Mouse (Mus musculus) T-helper 2 cell (primary cell): ENCODE data around the gene Apol9b.

Source experiments
- in situ Hi-C: fragments of 300-600 bp; cut with MboI, MseI; formaldehyde crosslinking; loops from one replicate; pipeline ENCODE4 v1.15.1; 2025; ENCODE audit warnings: high pct_unique_total_duplicates

Apol9b gene

GRCm38 (mm10) chr15:77746326-77746725 is 17.5 kb downstream of the Apol9b start:
- in situ Hi-C loops = no loop called here

GRCm38 (mm10) chr15:77748414-77748813 is 19.6 kb downstream of the Apol9b start:
- in situ Hi-C loops = no loop called here

GRCm38 (mm10) chr15:77749717-77750116 is 20.9 kb downstream of the Apol9b start:
- in situ Hi-C loops = no loop called here

GRCm38 (mm10) chr15:77750461-77750860 is 21.6 kb downstream of the Apol9b start:
- in situ Hi-C loops = no loop called here

DNA sequence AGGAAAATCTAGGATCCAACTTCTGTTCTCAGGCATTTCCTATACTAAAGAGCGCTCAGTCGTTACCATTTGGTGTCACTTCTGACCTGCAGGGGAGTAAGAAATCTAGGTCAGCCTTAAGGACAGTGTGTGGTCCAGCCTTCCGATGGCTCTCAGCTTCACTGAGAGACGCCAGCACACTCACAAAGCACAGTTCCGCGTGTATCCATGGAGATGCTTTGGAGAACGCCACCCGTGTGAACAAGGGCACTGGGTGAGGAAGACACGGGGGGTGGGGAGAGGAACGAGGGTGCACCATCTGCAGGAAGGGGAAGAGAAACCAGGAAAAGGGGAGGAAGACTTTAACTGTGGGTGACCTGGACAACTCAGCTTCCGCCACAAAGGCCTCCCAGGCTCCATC is 23.6 kb downstream of the Apol9b start:
- in situ Hi-C loops = no loop called here

DNA sequence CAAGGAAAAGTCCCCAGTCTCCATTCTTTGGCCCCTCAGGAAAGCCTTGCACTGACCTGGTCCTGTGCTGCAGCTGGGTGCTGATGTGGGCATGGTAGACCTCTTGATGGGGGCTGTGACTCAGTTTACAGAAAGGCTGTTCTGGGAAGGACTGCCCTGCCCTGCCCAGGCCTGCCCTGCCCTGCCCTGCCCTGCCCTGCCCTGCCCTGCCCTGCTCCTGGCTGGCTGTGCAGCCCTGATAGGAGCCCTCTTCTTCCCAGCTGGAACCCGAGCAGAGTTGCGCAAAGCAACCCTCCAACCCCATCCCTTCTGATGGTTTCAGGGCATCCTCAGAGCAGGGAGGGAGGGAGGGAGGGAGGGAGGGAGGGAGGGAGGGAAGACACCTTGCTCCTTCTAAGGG is 26.3 kb downstream of the Apol9b start:
- in situ Hi-C loops = no loop called here

- in situ Hi-C loops = no loop called here
These were observed 27.2 kb downstream of the Apol9b start for GRCm38 (mm10) chr15:77756081-77756480.

GRCm38 (mm10) chr15:77756848-77757247 is 28.0 kb downstream of the Apol9b start, which contains the start of gene Apol8:
Gene Apol8, minus strand, starts transcription at chr15:77757003.
- in situ Hi-C loops = no loop called here

- in situ Hi-C loops = no loop called here
These were observed 28.9 kb downstream of the Apol9b start for GRCm38 (mm10) chr15:77757586-77758226.

DNA sequence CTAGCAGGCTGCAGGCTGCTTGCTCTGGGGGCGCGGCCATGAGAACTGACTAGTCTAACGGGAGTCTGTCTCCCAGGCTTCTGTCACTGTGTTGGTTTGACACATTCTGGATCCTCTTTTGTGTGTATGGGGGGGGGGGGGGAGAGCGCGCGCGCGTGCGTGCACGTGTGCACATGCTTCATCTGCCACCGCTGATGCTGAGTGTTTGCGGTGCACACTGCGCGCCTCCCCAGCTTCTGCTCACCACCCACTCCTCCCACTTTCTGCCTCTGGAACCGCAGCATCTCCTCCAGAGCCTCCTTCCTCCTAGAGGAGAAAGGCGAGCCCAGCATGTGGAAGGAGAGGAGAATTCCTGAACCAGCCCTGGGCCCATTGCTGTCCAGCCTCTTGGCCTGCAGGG is 31.2 kb downstream of the Apol9b start:
- in situ Hi-C loops = no loop called here

DNA sequence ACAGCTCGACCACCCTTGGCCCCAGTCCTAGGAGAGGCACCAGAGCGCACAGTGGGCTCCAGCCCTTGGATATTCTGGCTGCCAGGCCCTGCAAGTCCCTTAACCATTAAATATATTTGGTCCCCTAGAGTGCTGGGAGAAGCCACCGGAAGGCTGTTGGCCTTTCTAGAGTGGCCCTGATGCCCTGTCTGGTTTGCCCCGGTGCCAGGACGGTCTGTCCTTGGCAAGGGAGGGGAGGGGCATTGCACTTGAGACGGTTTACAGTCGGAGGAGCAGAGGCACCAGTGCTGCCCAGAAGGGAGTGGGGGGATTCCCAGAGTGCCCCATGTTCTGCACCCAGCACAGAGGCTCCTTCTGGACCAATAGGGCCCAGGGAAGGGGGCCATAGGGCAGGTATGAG is 32.2 kb downstream of the Apol9b start:
- in situ Hi-C loops = no loop called here

DNA sequence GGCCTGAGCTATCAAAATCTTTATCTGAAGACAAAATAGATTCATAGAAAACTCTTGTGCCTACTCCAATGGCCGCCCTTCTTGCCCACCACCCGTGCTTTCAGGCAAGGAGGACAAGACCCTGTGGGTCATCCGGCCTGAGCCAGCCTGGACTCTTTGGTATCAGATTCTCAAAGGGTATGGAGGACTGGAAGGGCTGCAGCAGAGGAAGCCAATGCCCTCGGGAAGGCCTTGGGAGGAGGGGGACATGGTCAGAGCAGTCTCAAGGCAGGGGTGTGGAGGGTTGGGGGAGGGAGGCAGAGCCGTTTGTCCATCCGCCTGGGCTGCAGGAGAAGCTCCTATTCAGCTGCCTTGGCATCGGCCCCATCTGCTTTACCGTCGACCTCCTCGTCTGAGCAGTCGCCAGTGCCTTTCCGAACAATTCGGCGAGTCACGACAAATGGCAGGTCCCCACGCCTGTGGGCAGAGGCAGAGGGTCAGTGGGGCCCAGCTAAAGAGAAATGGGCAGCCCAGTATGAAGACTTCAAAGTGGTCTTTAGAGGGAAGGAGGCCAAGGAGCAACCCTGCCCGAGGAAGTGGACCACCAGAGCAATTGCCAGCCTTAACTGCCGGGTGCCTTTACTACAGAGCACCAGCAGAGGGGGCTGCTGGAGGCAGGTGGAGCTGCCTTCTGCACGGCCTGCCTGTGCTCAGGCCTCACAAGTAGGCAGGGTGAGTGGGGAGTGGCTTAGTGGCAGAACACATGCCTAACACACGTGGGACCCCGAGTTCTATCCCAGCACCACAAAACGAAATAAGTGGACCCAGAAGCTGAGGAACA is 32.9 kb downstream of the Apol9b start:
- in situ Hi-C loops = no loop called here

DNA sequence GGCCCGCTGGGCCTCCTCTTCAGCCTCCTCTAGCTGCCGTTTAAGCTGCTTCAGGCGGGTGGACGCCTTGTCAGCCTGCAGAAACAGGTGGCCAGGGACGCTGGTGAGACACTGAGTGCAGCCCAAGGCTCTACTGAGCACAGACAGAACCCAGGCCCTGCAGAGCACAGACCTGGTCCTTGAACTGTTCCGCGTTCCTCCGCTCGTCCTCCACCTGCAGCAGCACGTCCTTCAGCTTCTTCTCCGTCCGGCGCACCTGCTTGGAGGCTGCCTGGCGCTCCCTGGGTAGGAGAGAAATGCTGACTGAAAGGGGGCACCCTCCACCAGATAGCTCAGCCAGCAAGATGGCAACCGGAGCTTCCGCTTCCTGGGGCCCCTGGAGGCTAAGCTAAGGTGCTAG is 34.2 kb downstream of the Apol9b start:
- in situ Hi-C loops = no loop called here

GRCm38 (mm10) chr15:77763702-77764101 is 34.9 kb downstream of the Apol9b start:
- in situ Hi-C loops = no loop called here

GRCm38 (mm10) chr15:77764391-77765006 is 35.7 kb downstream of the Apol9b start:
- in situ Hi-C loops = no loop called here

DNA sequence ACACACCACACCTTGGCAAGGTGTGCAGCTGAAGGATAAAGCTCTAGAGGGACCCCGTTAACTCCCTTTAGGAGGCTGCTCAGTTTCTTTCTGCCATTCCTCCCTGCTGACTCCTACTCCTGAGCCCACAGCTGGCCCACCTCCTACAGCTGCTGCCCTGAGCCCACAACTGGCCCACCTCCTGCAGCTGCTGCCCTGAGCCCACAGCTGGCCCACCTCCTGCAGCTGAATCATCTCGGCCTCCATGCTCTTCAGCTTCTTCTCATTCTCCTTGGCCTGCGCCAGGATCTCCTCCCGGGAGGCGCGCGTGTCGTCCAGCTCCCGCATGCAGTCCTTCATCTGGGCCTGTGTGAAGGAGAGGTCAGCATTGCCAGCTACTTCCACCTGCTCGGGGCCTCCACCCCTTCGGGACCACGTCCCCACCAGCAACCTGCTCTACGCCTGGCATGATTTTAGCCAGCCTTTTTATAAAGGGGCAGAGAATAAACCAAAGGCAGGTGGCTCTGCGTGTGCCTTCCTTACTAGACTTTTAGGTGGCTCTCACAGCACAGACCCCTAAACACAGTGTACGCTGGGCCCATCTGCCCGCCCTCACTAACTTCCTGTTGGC is 36.8 kb downstream of the Apol9b start:
- in situ Hi-C loops = no loop called here

DNA sequence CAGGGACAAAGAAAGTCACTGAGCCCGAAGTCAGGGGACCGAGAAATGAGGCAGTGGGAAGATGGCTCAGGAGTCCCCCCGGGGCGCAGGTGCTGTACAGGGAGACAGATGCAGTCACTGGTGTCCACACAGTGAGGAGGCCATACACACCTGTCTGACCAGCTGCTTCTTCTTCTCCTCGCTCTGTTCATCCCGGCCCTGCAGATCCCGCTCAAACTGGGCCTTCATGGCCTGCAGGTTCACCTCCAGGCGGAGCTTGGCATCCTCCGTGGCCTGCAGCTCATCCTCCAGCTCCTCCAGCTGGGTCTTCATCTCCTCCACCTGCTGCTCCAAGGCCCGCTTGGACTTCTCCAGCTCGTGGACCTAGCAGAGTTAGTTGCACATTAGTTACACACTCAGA is 38.1 kb downstream of the Apol9b start:
- in situ Hi-C loops = no loop called here

- in situ Hi-C loops = loop anchor here (5.0 kb wide), 1 partner anchor 137 kb away; no protein-coding TSS in a partner anchor
These were observed 41.5 kb downstream of the Apol9b start for GRCm38 (mm10) chr15:77770341-77770740.

DNA sequence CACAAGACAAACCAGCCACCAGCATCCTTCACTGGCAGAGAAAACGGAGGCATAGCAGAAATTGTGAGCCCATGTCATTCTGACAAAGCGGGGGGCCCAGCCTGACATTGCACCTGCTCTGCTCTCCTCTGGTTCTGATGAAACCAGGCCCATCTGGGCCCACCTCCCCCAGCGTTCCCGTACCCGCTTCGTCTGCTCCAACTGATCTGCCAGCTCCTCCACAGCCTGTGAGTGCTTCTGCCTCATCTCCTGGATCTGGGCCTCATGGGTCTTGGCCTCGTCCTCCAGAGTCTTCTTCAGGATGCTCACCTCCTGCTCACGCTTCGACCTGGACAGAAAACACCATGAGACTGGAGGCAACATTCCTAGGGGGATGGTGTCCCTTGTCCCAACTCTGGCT is 42.1 kb downstream of the Apol9b start:
- in situ Hi-C loops = loop anchor here (5.0 kb wide), 1 partner anchor 136 kb away; no protein-coding TSS in a partner anchor

DNA sequence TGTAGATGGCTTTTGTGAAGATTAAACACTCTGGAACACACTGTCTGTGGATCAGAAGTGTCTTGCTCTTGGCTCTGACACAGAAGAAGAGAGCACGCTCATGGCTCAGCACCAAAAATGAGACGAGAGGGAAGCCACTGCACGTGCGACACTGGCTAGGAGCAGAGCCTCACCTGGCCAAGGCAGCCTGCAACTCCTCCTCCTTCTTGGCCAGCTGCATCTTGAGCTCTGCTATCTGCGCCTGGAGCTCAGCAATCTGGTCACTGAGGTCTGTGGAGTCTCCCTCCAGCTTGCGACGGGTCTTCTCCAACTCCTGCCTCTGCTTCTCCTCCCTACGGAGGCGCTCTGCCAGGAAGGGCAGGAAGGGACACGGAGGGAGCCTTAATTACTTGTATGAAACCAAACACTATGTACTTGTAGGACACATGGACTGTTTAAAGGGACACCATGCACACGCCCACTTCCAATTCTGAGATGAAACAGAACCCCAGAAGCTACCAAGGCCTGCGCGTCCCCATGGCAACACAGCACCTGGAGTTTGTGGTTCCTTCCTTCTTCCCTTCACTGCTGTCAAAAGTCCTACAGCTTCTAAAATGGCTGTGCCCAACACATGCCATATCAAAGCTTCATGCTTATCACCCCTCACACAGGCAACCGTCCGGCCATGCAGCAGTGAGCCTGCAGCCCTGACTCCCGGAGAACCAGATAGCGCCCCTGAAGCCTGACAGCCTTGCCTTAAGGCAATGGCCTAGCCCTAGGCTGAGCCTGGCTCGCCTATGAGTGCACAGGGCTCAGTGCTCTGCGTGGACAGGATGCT is 44.5 kb downstream of the Apol9b start:
- in situ Hi-C loops = loop anchor here (5.0 kb wide), 1 partner anchor 134 kb away; no protein-coding TSS in a partner anchor

DNA sequence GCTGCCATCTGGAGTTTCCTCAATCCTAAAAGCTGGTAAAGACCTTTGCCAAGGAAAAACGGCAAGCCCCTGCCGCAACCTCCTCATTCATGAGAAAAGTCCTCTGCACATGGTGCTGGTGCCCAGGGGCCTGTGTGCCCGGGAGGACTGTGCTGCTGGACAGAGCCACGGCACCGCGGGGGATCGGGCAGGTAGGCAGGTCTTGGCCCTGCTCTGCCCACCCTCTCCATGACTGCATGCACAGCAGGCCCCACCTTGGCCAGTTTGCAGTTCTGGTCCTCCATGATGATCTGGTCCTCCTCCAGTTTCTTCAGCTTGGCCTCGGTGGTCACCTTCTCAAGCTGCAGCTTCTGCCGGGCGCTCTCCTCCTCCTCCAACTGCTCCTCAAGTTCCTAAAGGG is 45.5 kb downstream of the Apol9b start:
- in situ Hi-C loops = loop anchor here (5.0 kb wide), 1 partner anchor 133 kb away; no protein-coding TSS in a partner anchor
